Mouse (Mus musculus) CH12.LX (cell line): ENCODE data around the gene Ncf4. TPM values are rescaled to one million over a fixed set of nuclear protein-coding genes. Genes with fewer than 3 reads are reported as not detected.

ENCODE experiments used
- DNase-seq: peaks from one replicate; pipeline ENCODE4 v3.0.0-alpha.2; 2013; ENCODE audit errors: extremely low read depth
- H3K27ac ChIP-seq: 2 replicates; pipeline ENCODE4 v1.5.1; 2012; ENCODE audit warnings: low read depth, mild to moderate bottlenecking, control low read depth, moderate library complexity; ENCODE audit not compliant: insufficient read depth
- H3K27me3 ChIP-seq: replicated peaks from 2 replicates; pipeline ENCODE3; 2012; ENCODE audit warnings: inconsistent platforms
- H3K36me3 ChIP-seq, 2 experiments: replicated peaks in 1 of 2; 2 replicates each; pipeline versions ENCODE3 to v1.6.1; 2012; ENCODE audit warnings: inconsistent platforms in 1 of 2, low read length in 1 of 2, mild to moderate bottlenecking in 1 of 2, mixed read lengths in 1 of 2, moderate library complexity in 1 of 2; ENCODE audit not compliant: control insufficient read depth in 1 of 2, insufficient read depth in 1 of 2
- H3K4me1 ChIP-seq, 2 experiments: 2 replicates each; pipeline ENCODE4 v1.6.1; 2012; ENCODE audit warnings: inconsistent platforms in 1 of 2, moderate library complexity in 1 of 2; ENCODE audit not compliant: insufficient read depth in 2 of 2, control insufficient read depth in 1 of 2
- H3K4me2 ChIP-seq: 2 replicates; pipeline ENCODE4 v1.6.1; 2012; ENCODE audit warnings: low read depth, mild to moderate bottlenecking, control low read depth; ENCODE audit not compliant: poor library complexity, insufficient read depth, severe bottlenecking
- H3K4me3 ChIP-seq, 3 experiments: fragments of 150-350 bp in 1 of 3; sonication (generic) in 1 of 3; replicated peaks in 1 of 3; 2 replicates each; pipeline versions ENCODE3 to v1.5.1; 2011 to 2012; ENCODE audit warnings: low read depth in 2 of 3, low read length in 2 of 3, mild to moderate bottlenecking in 2 of 3, moderate library complexity in 2 of 3, control low read depth in 1 of 3, improper control_type of control experiment in 1 of 3, inconsistent platforms in 1 of 3, mixed read lengths in 1 of 3; ENCODE audit not compliant: poor library complexity in 1 of 3
- H3K79me2 ChIP-seq: replicated peaks from 2 replicates; pipeline ENCODE4 v1.6.1; 2012; ENCODE audit warnings: mild to moderate bottlenecking, moderate library complexity; ENCODE audit not compliant: control insufficient read depth, poor library complexity, insufficient read depth, severe bottlenecking; ENCODE audit errors: extremely low read depth
- H3K9ac ChIP-seq: 2 replicates; pipeline ENCODE4 v1.6.1; 2012; ENCODE audit warnings: low read depth, mild to moderate bottlenecking, control low read depth, moderate library complexity; ENCODE audit not compliant: insufficient read depth
- H3K9me3 ChIP-seq: replicated peaks from 2 replicates; pipeline ENCODE3; 2012; ENCODE audit warnings: low read length, inconsistent platforms, mixed read lengths
- BHLHE40 ChIP-seq: IDR thresholded peaks from 2 replicates; pipeline ENCODE4 v1.6.1; 2011; ENCODE audit warnings: mild to moderate bottlenecking, low read depth, low read length, improper control_type of control experiment
- CHD1 ChIP-seq: IDR thresholded peaks from 2 replicates; pipeline ENCODE4 v1.6.1; 2012; ENCODE audit warnings: low read depth, low read length, improper control_type of control experiment, inconsistent platforms
- CHD2 ChIP-seq: IDR thresholded peaks from 2 replicates; pipeline ENCODE4 v1.6.1; 2011; ENCODE audit warnings: low read length, improper control_type of control experiment
- CTCF ChIP-seq, 2 experiments: IDR thresholded peaks in 1 of 2; conservative IDR thresholded peaks in 1 of 2; 2 replicates each; pipeline ENCODE4 v1.5.1; 2011 to 2012; ENCODE audit warnings: low read depth in 2 of 2, low read length in 2 of 2, improper control_type of control experiment in 1 of 2, inconsistent platforms in 1 of 2, mild to moderate bottlenecking in 1 of 2, moderate library complexity in 1 of 2
- E2F4 ChIP-seq: IDR thresholded peaks from 2 replicates; pipeline ENCODE4 v1.6.1; 2011; ENCODE audit warnings: low read depth, low read length, improper control_type of control experiment; ENCODE audit not compliant: insufficient replicate concordance
- ELF1 ChIP-seq: IDR thresholded peaks from 2 replicates; pipeline ENCODE4 v1.6.1; 2014; ENCODE audit warnings: low read depth, mild to moderate bottlenecking, inconsistent platforms, low read length, improper control_type of control experiment
- EP300 ChIP-seq: IDR thresholded peaks from 2 replicates; pipeline ENCODE4 v1.6.1; 2011; ENCODE audit warnings: low read length, improper control_type of control experiment
- ETS1 ChIP-seq: conservative IDR thresholded peaks from 2 replicates; pipeline ENCODE4 v1.6.1; 2012; ENCODE audit warnings: low read depth, mild to moderate bottlenecking, inconsistent platforms, low read length, improper control_type of control experiment, moderate library complexity
- GABPA ChIP-seq: IDR thresholded peaks from 2 replicates; pipeline ENCODE4 v1.6.1; 2012; ENCODE audit warnings: low read depth, low read length, improper control_type of control experiment, inconsistent platforms; ENCODE audit not compliant: insufficient replicate concordance
- HCFC1 ChIP-seq: IDR thresholded peaks from 2 replicates; pipeline ENCODE4 v1.6.1; 2012; ENCODE audit warnings: low read depth, mild to moderate bottlenecking, inconsistent platforms, low read length, improper control_type of control experiment
- IRF4 ChIP-seq: IDR thresholded peaks from 2 replicates; pipeline ENCODE4 v1.6.1; 2014; ENCODE audit warnings: low read depth, mild to moderate bottlenecking, inconsistent platforms, low read length, improper control_type of control experiment
- JUN ChIP-seq: IDR thresholded peaks from 2 replicates; pipeline ENCODE4 v1.6.1; 2011; ENCODE audit warnings: low read depth, mild to moderate bottlenecking, low read length, improper control_type of control experiment, moderate library complexity; ENCODE audit not compliant: insufficient read depth
- JUND ChIP-seq: conservative IDR thresholded peaks from 2 replicates; pipeline ENCODE4 v1.6.1; 2011; ENCODE audit warnings: low read depth, low read length, improper control_type of control experiment
- KAT2A ChIP-seq: IDR thresholded peaks from 2 replicates; pipeline ENCODE4 v1.6.1; 2012; ENCODE audit warnings: low read length, improper control_type of control experiment, inconsistent platforms; ENCODE audit not compliant: insufficient replicate concordance
- MAFK ChIP-seq: IDR thresholded peaks from 2 replicates; pipeline ENCODE4 v1.6.1; 2011; ENCODE audit warnings: low read length, improper control_type of control experiment; ENCODE audit not compliant: insufficient replicate concordance
- MAX ChIP-seq: IDR thresholded peaks from 2 replicates; pipeline ENCODE4 v1.6.1; 2011; ENCODE audit warnings: low read length, improper control_type of control experiment
- MAZ ChIP-seq: IDR thresholded peaks from 2 replicates; pipeline ENCODE4 v1.6.1; 2012; ENCODE audit warnings: low read depth, mild to moderate bottlenecking, inconsistent platforms, low read length, improper control_type of control experiment, moderate library complexity
- MEF2A ChIP-seq: IDR thresholded peaks from 2 replicates; pipeline ENCODE4 v1.6.1; 2014; ENCODE audit warnings: low read depth, mild to moderate bottlenecking, inconsistent platforms, low read length, improper control_type of control experiment, borderline replicate concordance
- MXI1 ChIP-seq: IDR thresholded peaks from 2 replicates; pipeline ENCODE4 v1.6.1; 2011; ENCODE audit warnings: mild to moderate bottlenecking, low read depth, low read length, improper control_type of control experiment
- MYC ChIP-seq: IDR thresholded peaks from 2 replicates; pipeline ENCODE4 v1.6.1; 2011; ENCODE audit warnings: low read depth, mild to moderate bottlenecking, improper control_type of control experiment, low read length
- NELFE ChIP-seq: IDR thresholded peaks from 2 replicates; pipeline ENCODE4 v1.6.1; 2011; ENCODE audit warnings: low read depth, low read length, improper control_type of control experiment
- NRF1 ChIP-seq: IDR thresholded peaks from 2 replicates; pipeline ENCODE4 v1.6.1; 2014; ENCODE audit warnings: low read depth, mild to moderate bottlenecking, inconsistent platforms, low read length, improper control_type of control experiment, moderate library complexity
- PAX5 ChIP-seq: IDR thresholded peaks from 2 replicates; pipeline ENCODE4 v1.6.1; 2012; ENCODE audit warnings: low read length, inconsistent platforms, mixed read lengths
- POLR2A ChIP-seq: IDR thresholded peaks from 2 replicates; pipeline ENCODE4 v1.6.1; 2011; ENCODE audit warnings: low read depth, mild to moderate bottlenecking, improper control_type of control experiment, low read length
- POLR2AphosphoS2 ChIP-seq: IDR thresholded peaks from 2 replicates; pipeline ENCODE4 v1.6.1; 2011; ENCODE audit warnings: low read depth, low read length, improper control_type of control experiment
- RAD21 ChIP-seq: IDR thresholded peaks from 2 replicates; pipeline ENCODE4 v1.6.1; 2011; ENCODE audit warnings: low read depth, mild to moderate bottlenecking, low read length, improper control_type of control experiment, moderate library complexity
- RCOR1 ChIP-seq: conservative IDR thresholded peaks from 2 replicates; pipeline ENCODE4 v1.6.1; 2012; ENCODE audit warnings: low read depth, mild to moderate bottlenecking, inconsistent platforms, low read length, improper control_type of control experiment
- SIN3A ChIP-seq: IDR thresholded peaks from 2 replicates; pipeline ENCODE4 v1.6.1; 2012; ENCODE audit warnings: low read length, improper control_type of control experiment, inconsistent platforms
- SMC3 ChIP-seq: IDR thresholded peaks from 2 replicates; pipeline ENCODE4 v1.6.1; 2011; ENCODE audit warnings: low read depth, low read length, improper control_type of control experiment
- TBP ChIP-seq: conservative IDR thresholded peaks from 2 replicates; pipeline ENCODE4 v1.6.1; 2011; ENCODE audit warnings: low read depth, low read length, improper control_type of control experiment
- TCF12 ChIP-seq: IDR thresholded peaks from 2 replicates; pipeline ENCODE4 v1.6.1; 2014; ENCODE audit warnings: low read depth, mild to moderate bottlenecking, inconsistent platforms, low read length, improper control_type of control experiment
- UBTF ChIP-seq: IDR thresholded peaks from 2 replicates; pipeline ENCODE4 v1.6.1; 2012; ENCODE audit warnings: low read depth, mild to moderate bottlenecking, inconsistent platforms, low read length, improper control_type of control experiment, moderate library complexity
- USF1 ChIP-seq: IDR thresholded peaks from 2 replicates; pipeline ENCODE4 v1.6.1; 2014; ENCODE audit warnings: low read depth, mild to moderate bottlenecking, inconsistent platforms, low read length, improper control_type of control experiment
- USF2 ChIP-seq: conservative IDR thresholded peaks from 2 replicates; pipeline ENCODE4 v1.6.1; 2011; ENCODE audit warnings: low read depth, low read length, improper control_type of control experiment
- ZC3H11A ChIP-seq: IDR thresholded peaks from 2 replicates; pipeline ENCODE4 v1.6.1; 2012; ENCODE audit warnings: low read depth, mild to moderate bottlenecking, inconsistent platforms, low read length, improper control_type of control experiment
- ZKSCAN1 ChIP-seq: IDR thresholded peaks from 2 replicates; pipeline ENCODE4 v1.6.1; 2012; ENCODE audit warnings: low read depth, inconsistent platforms, low read length, improper control_type of control experiment, borderline replicate concordance
- ZMIZ1 ChIP-seq: IDR thresholded peaks from 2 replicates; pipeline ENCODE4 v1.6.1; 2012; ENCODE audit warnings: low read depth, mild to moderate bottlenecking, inconsistent platforms, low read length, improper control_type of control experiment
- ZNF384 ChIP-seq: IDR thresholded peaks from 2 replicates; pipeline ENCODE4 v1.6.1; 2012; ENCODE audit warnings: low read depth, low read length, improper control_type of control experiment, inconsistent platforms
- dilution Hi-C: fragments of 300-500 bp; cut with MboI; formaldehyde crosslinking; loops from 2 replicates; pipeline ENCODE4 v1.14.3; 2020; ENCODE audit warnings: low sequenced_read_pairs; ENCODE audit not compliant: extremely low pct_unique_long_range_greater_than_20kb, extremely low pct_ligation_motif_present
- in situ Hi-C: fragments of 300-500 bp; cut with MboI; formaldehyde crosslinking; loops from 3 replicates; pipeline ENCODE4 v1.14.3; 2019; ENCODE audit warnings: low sequenced_read_pairs, low pct_ligation_motif_present, low pct_unique_long_range_greater_than_20kb, mixed read lengths
- polyA plus RNA-seq: library from polyadenylated mRNA; unstranded; fragments of >175 nt; gene quantifications from 2 replicates; pipeline ENCODE4 v1.2.1, GENCODE M21; 2012; ENCODE audit warnings: low read depth; ENCODE audit not compliant: insufficient read length
- total RNA-seq, 2 experiments: library from RNA; depleted of rRNA; stranded (reverse); fragments of 300-350 nt in 1 of 2; fragments of >200 nt in 1 of 2; gene quantifications; 2 replicates each; pipeline ENCODE4 v1.2.3; 2012 to 2014

Gene Ncf4
- total and polyA plus RNA-seq, 3 experiments: 145 to 339 (median 177) TPM

- Histone ChIP-seq H3K4me3 (peak overlapping the region in 2 of 3 experiments; percentile 27 to 38), H3K4me1 (peaks cover 43 to 68% of the 10 kb centered on the region in 2 experiments)
- TF ChIP-seq BHLHE40 (peak; percentile 76), TBP (0 out of 2 replicates have a peak, but pooled peaks have one; percentile 25), CHD2 (peak; percentile 72; the same call in 1 of the 2 replicates), EP300 (peak; percentile 85), MEF2A (peak; percentile 91), UBTF (no peak), SMC3 (no peak), POLR2AphosphoS2 (peak; percentile 44; the same call in 1 of the 2 replicates), USF2 (no peak), USF1 (no peak), CHD1 (no peak), JUN (peak; percentile 57; the same call in 1 of the 2 replicates), ZNF384 (no peak), JUND (peak; percentile 51; the same call in 1 of the 2 replicates), ETS1 (peak; percentile 78), ELF1 (peak; percentile 23; the same call in 1 of the 2 replicates), IRF4 (peak; percentile 87), ZKSCAN1 (no peak), MYC (peak; percentile 67), MAZ (peak; percentile 79; the same call in 1 of the 2 replicates), MAX (peak; percentile 82), NELFE (no peak), TCF12 (peak; percentile 92), ZC3H11A (no peak), HCFC1 (no peak; the same call in 1 of the 2 replicates), PAX5 (no peak), RAD21 (no peak; the same call in 1 of the 2 replicates), RCOR1 (no peak), MAFK (no peak), POLR2A (peak; percentile 24; the same call in 1 of the 2 replicates), GABPA (no peak), MXI1 (no peak), NRF1 (peak; percentile 46), KAT2A (no peak), E2F4 (no peak), CTCF (conservative IDR thresholded peaks at IDR 0.05 in 1 of 2, IDR thresholded peaks at IDR 0.05 in 1 of 2; ENCODE audit: low read depth in 2 of 2, low read length in 2 of 2) (no peak), SIN3A (peak; percentile 65), ZMIZ1 (peak; percentile 77; the same call in 1 of the 2 replicates)
- TF ChIP-seq, all 38 proteins: peak for 19
- Histone ChIP-seq H3K27ac (peak overlapping the region; percentile 97), H3K9ac (0 out of 2 replicates have a peak overlapping the region, but pooled peaks have one; percentile 49), H3K36me3 (peaks cover 8 to 27% of the 10 kb centered on the region in 2 experiments), H3K27me3 (no peaks in the 10 kb centered on the region), H3K4me2 (peak overlapping the region; percentile 70; the same call in 1 of the 2 replicates), H3K9me3 (peaks cover 1% of the 10 kb centered on the region), H3K79me2 (peaks cover 25% of the 10 kb centered on the region)
- in situ Hi-C loops: no loop called here
- peak; percentile 74 for DNase-seq
- dilution Hi-C loops: no loop called here
These were observed 58.1 kb downstream of the Ncf4 start for GRCm38 (mm10) chr15:78302718-78303117.
